Mouse (Mus musculus): Measurements from ENCODE around the gene Ffar1.

- no peak for TF ChIP-seq MYOG (IDR thresholded peaks at IDR 0.05; ENCODE audit: control insufficient read depth in 1 of 3, insufficient read depth in 1 of 3, insufficient read length in 2 of 3, low read depth in 2 of 3)
- no peak for TF ChIP-seq POLR2A (IDR thresholded peaks at IDR 0.05; ENCODE audit: insufficient read length, low read depth)
- no peak for TF ChIP-seq TCF12 (IDR thresholded peaks at IDR 0.05; ENCODE audit: insufficient read depth, poor library complexity, severe bottlenecking)
- TF ChIP-seq MAX (IDR thresholded peaks at IDR 0.05; ENCODE audit: low read depth) = no peak
- no peak for TF ChIP-seq E2F4 (IDR thresholded peaks at IDR 0.05; ENCODE audit: insufficient read depth)
- TF ChIP-seq REST (IDR thresholded peaks at IDR 0.05; ENCODE audit: insufficient read depth, insufficient read length) = no peak
- no peak for TF ChIP-seq USF1 (IDR thresholded peaks at IDR 0.05; ENCODE audit: low read depth)
- TF ChIP-seq POLR2AphosphoS2 (IDR thresholded peaks at IDR 0.05; ENCODE audit: insufficient read length, low read depth) = no peak
These were observed 42.7 kb upstream of the Ffar1 start for GRCm38 (mm10) chr7:30904042-30904441.
